Mouse (Mus musculus) olfactory bulb, adult 2 months (tissue): ENCODE results near the gene Mpzl1.

Experiments
- CTCF ChIP-seq: fragments of 200-500 bp; IDR thresholded peaks from 2 replicates; pipeline ENCODE4 v1.5.1; 2012; ENCODE audit warnings: low read depth, mild to moderate bottlenecking, low read length, moderate library complexity; ENCODE audit not compliant: insufficient read depth
- POLR2A ChIP-seq: fragments of 200-500 bp; IDR thresholded peaks from 2 replicates; pipeline ENCODE4 v1.6.1; 2012; ENCODE audit warnings: mild to moderate bottlenecking, low read depth, low read length, moderate library complexity; ENCODE audit not compliant: insufficient read depth

GRCm38 (mm10) chr1:165585389-165586104, 48.8 kb downstream of the Mpzl1 start:
- TF ChIP-seq CTCF (no peak), POLR2A (no peak)
